Mouse (Mus musculus) limb, embryonic 11.5 days (tissue): Measurements from ENCODE around the gene Dock9. TPM values are rescaled to one million over a fixed set of nuclear protein-coding genes. Genes with fewer than 3 reads are reported as not detected.

Source experiments
- ATAC-seq: fragments of 200-750 bp; cut with Nextera tagmentation; 2 replicates; pipeline ENCODE4 v1.8.0; 2017; ENCODE audit warnings: low read depth; ENCODE audit not compliant: insufficient number of reproducible peaks, low FRiP score, low TSS enrichment
- DNase-seq: peaks from one replicate; pipeline ENCODE4 v3.0.0-alpha.2; 2015; ENCODE audit warnings: low spot score
- H3K27ac ChIP-seq: fragments of 300-500 bp; sonication (generic); replicated peaks from 2 replicates; pipeline ENCODE4 v1.5.1; 2014; ENCODE audit warnings: low read depth, mild to moderate bottlenecking, low read length
- H3K27me3 ChIP-seq: fragments of 300-500 bp; sonication (generic); 2 replicates; pipeline ENCODE4 v1.6.1; 2014; ENCODE audit warnings: mild to moderate bottlenecking, low read length, mixed read lengths; ENCODE audit not compliant: control insufficient read depth, insufficient read depth
- H3K36me3 ChIP-seq: fragments of 300-500 bp; sonication (generic); 2 replicates; pipeline ENCODE4 v1.6.1; 2014; ENCODE audit warnings: mild to moderate bottlenecking, low read length, moderate library complexity, mixed read lengths; ENCODE audit not compliant: control insufficient read depth, insufficient read depth
- H3K4me1 ChIP-seq: fragments of 300-500 bp; sonication (generic); 2 replicates; pipeline ENCODE4 v1.6.1; 2014; ENCODE audit warnings: low read length, mixed read lengths; ENCODE audit not compliant: control insufficient read depth, insufficient read depth
- H3K4me2 ChIP-seq: fragments of 300-500 bp; sonication (generic); 2 replicates; pipeline ENCODE4 v1.6.1; 2014; ENCODE audit warnings: low read depth, mild to moderate bottlenecking, moderate library complexity; ENCODE audit not compliant: severe bottlenecking
- H3K4me3 ChIP-seq: fragments of 300-500 bp; sonication (generic); 2 replicates; pipeline ENCODE4 v1.5.1; 2014; ENCODE audit warnings: low read depth, low read length
- H3K9ac ChIP-seq: fragments of 300-500 bp; sonication (generic); 2 replicates; pipeline ENCODE4 v1.6.1; 2014; ENCODE audit warnings: mild to moderate bottlenecking, low read length
- H3K9me3 ChIP-seq: fragments of 300-500 bp; sonication (generic); 2 replicates; pipeline ENCODE4 v1.6.1; 2016; ENCODE audit warnings: low read length; ENCODE audit not compliant: control insufficient read depth
- WGBS: fragments of 180-500 bp; shearing (Covaris S2); extraction: QIAGEN DNeasy Blood & Tissue Kit; methylation state at CpG from one replicate; pipeline ENCODE4 v1.1.7; 2014; 5-methylcytosine and 5-hydroxymethylcytosine counted together
- polyA plus RNA-seq: library from polyadenylated mRNA; unstranded; fragments of >200 nt; fragmentation: Nextera tagmentation; extraction: Ambion mirVana; gene quantifications from 2 replicates; pipeline ENCODE4 v1.2.1, GENCODE M21; 2014

Gene Dock9
- polyA plus RNA-seq, 1 experiment from 2014 or later = 5.8 TPM

DNA sequence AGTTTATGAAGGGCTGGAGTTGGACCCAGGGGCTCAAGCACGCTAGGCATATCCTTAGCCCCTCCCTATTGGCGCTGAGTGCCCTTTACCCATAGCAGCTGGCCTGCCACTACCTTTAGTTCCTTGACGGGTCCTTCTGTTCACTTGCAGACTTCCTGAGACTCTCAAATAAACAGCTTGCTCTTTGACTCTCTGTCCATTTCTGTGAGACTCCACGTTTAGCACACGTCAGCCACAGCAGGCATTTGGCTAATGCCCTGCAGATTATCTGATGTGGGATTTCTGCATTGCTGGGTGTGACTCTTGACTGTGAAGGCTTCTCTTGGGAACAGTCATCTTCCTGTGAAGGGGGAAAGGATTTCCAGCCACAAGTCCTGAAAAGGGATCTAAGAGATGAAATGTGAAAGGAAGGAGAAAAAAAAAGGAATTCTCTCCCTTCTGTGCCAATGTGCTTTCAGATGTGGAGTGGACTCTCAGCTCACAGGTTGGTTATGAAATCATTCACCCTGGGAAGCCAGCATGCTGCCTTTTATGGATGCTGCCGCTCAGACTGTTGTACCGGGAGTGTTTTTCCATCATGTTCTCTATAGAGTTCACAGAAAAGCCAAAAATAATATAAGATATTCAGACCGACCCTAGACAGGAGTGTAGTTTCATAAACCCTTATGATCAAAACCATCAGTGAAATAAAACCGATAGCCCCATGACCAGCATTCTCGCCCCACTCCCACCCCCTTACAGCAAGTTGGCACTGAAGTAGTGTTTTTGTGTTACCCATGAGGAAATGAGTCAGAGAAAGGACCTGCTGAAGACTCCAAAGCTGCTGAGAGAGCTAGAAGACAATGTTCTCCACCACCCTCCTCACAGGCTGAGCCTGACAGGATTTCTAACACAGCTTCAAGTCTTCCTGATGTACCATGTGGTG is 28.1 kb upstream of the Dock9 start:
- ATAC-seq (no peak), DNase-seq (no peak)
- Histone ChIP-seq H3K36me3 (no peaks in the 10 kb centered on the region), H3K9me3 (no peaks in the 10 kb centered on the region), H3K4me2 (no peak overlapping the region), H3K27me3 (no peaks in the 10 kb centered on the region), H3K4me1 (0 out of 2 replicates have a peak, but pooled peaks cover 6% of the 10 kb centered on the region), H3K27ac (no peak overlapping the region), H3K9ac (no peak overlapping the region), H3K4me3 (no peak overlapping the region)
- 74% methylated on average over 10 of the region's 10 CpGs for WGBS

DNA sequence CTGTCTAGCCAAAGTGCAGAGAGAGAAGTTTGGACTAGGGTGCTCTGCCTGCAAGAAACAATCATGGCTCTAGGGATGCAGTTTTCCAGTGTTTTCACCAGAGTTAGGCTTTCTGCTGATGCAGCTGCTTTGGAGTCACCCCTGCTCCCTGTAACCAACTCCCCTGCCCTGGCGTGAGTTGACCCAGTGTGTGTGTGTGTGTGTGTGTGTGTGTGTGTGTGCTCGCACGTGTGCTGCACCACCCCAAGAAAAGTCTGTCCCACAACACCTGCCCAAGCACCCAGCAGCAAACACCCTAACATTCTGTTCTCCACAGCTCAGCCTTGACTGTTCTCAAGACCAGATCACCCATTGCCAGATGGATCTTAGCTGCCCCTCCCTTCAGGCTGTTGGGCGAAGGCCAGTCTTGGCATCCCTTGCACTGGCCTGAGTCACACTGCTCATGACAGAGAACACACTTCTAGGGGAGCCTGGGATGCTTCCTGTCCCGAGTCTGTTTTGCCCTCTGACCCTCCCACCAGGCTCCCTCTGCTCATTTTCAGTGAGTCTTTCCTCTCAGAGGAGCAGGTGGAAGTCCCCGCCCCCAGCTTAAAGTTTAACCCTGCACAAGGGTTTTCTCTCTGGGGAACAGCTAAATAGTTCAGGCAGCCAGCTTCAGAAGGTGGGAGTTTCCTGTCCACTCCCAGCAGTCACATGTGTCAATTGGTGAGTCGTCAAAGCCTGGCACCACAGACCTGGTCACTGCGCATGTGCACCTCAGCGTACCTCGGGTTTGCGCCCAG is 26.9 kb upstream of the Dock9 start:
- Histone ChIP-seq H3K27me3 (no peaks in the 10 kb centered on the region), H3K36me3 (no peaks in the 10 kb centered on the region), H3K9ac (no peak overlapping the region), H3K4me2 (no peak overlapping the region), H3K4me3 (no peak overlapping the region), H3K27ac (no peak overlapping the region), H3K4me1 (0 out of 2 replicates have a peak, but pooled peaks cover 6% of the 10 kb centered on the region), H3K9me3 (no peaks in the 10 kb centered on the region)
- ATAC-seq (no peak), DNase-seq (peak; percentile 27)
- WGBS = 72% methylated on average over 11 of the region's 11 CpGs

DNA sequence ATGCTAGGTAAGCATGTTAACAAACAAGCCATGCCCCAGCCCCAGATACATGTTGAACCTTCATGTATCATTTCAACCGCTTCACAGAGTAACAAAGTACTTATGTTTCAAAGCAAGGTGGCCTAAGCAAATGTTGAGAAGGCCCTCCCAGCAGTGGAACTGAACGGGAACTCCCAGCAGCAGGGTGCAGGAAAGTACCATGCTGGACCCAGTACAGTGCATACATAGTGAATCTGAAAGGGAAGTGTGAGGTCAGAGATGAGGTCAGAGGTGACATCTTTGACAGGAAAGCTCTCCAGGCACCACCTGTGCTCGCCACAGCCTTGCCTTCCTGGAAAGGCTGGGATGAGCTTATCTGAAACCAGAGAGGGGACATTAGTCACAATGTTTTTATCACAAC is 25.4 kb upstream of the Dock9 start:
- no peaks in the 10 kb centered on the region for H3K36me3 ChIP-seq
- H3K27me3 ChIP-seq = no peaks in the 10 kb centered on the region
- DNase-seq (no peak), ATAC-seq (no peak)
- H3K4me2 ChIP-seq = no peak overlapping the region
- no peak overlapping the region for H3K9ac ChIP-seq
- H3K27ac ChIP-seq = no peak overlapping the region
- 67% methylated on average over 3 of the region's 3 CpGs for WGBS
- H3K9me3 ChIP-seq = no peaks in the 10 kb centered on the region
- H3K4me1 ChIP-seq = 0 out of 2 replicates have a peak, but pooled peaks cover 6% of the 10 kb centered on the region
- no peak overlapping the region for H3K4me3 ChIP-seq

DNA sequence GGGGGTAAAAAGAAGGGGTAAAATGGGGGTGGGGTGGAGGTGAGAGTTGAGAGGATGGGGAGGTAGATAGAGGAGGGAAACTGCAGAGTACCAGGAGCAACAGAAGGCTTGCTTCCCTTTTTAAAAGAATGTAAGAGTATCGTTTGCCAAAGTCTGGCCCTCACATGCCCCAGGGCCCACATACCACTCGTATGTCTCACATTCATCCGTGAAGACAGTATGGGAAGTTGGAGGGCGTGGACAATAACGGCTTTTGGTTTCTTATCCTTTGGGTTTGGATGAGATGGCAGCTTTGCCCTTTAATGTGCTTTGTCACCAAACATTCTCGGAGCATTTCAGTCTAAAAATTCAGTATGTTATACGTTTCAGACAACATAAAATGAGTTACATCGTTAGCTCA is 24.9 kb upstream of the Dock9 start:
- ATAC-seq (no peak), DNase-seq (no peak)
- 0 out of 2 replicates have a peak, but pooled peaks cover 6% of the 10 kb centered on the region for H3K4me1 ChIP-seq
- no peak overlapping the region for H3K27ac ChIP-seq
- no peak overlapping the region for H3K9ac ChIP-seq
- H3K4me3 ChIP-seq = no peak overlapping the region
- 78% methylated on average over 8 of the region's 8 CpGs for WGBS
- H3K4me2 ChIP-seq = no peak overlapping the region
- no peaks in the 10 kb centered on the region for H3K9me3 ChIP-seq
- no peaks in the 10 kb centered on the region for H3K36me3 ChIP-seq
- no peaks in the 10 kb centered on the region for H3K27me3 ChIP-seq

DNA sequence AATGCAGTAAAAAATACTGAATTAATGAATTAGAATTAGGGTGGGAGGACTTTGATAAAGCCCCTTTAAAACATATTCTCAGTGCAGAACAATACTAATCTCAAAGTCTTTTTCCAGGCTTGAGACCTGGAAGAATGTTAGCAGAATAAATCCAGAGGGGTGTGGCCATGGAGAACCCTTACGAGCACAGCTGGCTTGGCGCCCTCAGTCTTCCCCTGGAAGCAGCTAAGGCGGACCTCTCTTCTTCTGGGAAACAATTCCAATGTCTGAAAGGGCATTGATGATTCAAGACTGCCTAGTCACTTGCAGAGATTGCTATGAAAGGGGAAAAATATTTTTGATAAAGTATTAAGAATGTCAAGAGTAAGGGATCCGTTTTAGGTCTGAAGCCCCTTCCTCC is 9.2 kb upstream of the Dock9 start:
- no peaks in the 10 kb centered on the region for H3K27me3 ChIP-seq
- no peak overlapping the region for H3K4me2 ChIP-seq
- no peak overlapping the region for H3K9ac ChIP-seq
- no peak overlapping the region for H3K4me3 ChIP-seq
- H3K36me3 ChIP-seq = no peaks in the 10 kb centered on the region; the same call in 1 of the 2 replicates
- WGBS = 68% methylated on average over 4 of the region's 4 CpGs
- H3K4me1 ChIP-seq = no peaks in the 10 kb centered on the region
- no peaks in the 10 kb centered on the region for H3K9me3 ChIP-seq
- no peak for DNase-seq
- no peak overlapping the region for H3K27ac ChIP-seq
- no peak for ATAC-seq

DNA sequence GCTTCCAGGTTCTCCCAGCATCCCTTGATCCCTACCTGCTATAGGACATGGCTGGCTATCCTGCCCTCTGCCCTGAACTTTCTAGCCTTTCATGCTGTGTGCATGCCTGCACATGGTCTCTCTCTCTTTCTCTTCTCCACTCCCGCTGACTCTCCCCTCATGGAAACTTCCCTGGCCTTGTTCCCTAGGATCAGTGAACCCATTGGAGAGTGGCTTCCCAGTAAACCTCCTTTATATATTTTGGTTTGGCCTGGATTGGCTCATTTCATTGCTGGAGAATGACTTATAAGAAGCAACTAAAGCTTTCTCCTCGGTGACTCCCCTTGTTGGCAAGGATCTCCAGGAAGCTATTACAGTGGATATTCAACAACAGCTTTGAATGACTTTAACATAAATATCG is 8.7 kb upstream of the Dock9 start:
- Histone ChIP-seq H3K27me3 (no peaks in the 10 kb centered on the region), H3K4me2 (no peak overlapping the region), H3K9ac (no peak overlapping the region), H3K36me3 (no peaks in the 10 kb centered on the region; the same call in 1 of the 2 replicates), H3K4me1 (no peaks in the 10 kb centered on the region), H3K9me3 (no peaks in the 10 kb centered on the region), H3K4me3 (no peak overlapping the region), H3K27ac (no peak overlapping the region)
- ATAC-seq (no peak), DNase-seq (no peak)
- WGBS = 73% methylated on average over 3 of the region's 3 CpGs

DNA sequence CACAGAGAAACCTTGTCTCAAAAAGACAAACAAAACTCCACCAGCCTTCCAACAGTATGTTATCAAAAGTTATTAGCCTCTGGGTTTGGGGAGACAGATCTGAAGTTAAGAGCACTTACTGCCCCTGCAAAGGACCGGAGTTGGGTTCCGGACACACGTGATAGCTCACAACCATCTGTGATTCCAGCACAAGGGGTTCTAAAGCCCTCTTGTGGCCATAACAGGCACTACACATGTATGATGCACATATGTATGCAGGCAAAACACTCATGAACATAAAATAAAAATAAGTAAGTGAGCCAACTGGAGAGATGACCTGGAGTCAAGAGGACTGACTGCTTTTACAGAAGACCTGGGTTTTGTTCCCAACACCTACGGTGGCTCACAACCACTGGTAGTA is 6.8 kb upstream of the Dock9 start:
- Histone ChIP-seq H3K4me3 (no peak overlapping the region), H3K4me1 (no peaks in the 10 kb centered on the region), H3K9me3 (no peaks in the 10 kb centered on the region), H3K36me3 (no peaks in the 10 kb centered on the region; the same call in 1 of the 2 replicates), H3K27me3 (no peaks in the 10 kb centered on the region), H3K27ac (no peak overlapping the region), H3K9ac (no peak overlapping the region), H3K4me2 (no peak overlapping the region)
- no peak for DNase-seq
- WGBS = 87% methylated on average over 4 of the region's 4 CpGs
- no peak for ATAC-seq

DNA sequence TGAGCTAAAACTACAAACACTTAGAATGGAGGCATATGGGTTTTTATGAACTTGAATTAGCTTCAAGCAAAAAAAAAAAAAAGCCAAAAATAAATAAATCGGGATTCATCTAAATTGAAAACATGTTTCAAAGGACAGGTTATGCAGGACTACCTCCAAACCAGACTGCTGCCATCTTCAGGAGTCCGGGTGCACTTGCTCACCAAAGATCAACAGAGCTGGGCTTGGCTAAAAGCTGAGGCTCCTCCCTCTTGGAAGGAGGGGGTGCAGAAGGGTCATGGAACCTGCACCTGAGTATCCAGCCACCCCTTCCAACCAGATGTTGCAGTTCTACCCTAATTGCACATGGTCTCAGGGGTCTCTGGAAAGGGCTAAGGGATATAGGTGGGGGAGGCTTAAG is 3.3 kb upstream of the Dock9 start:
- Histone ChIP-seq H3K4me1 (peaks cover 3% of the 10 kb centered on the region; the same call in 1 of the 2 replicates), H3K4me3 (no peak overlapping the region), H3K36me3 (no peaks in the 10 kb centered on the region; the same call in 1 of the 2 replicates), H3K9me3 (no peaks in the 10 kb centered on the region), H3K27me3 (peaks cover 10% of the 10 kb centered on the region), H3K9ac (no peak overlapping the region), H3K27ac (no peak overlapping the region), H3K4me2 (no peak overlapping the region)
- ATAC-seq (no peak), DNase-seq (no peak)
- WGBS = 17% methylated on average over 2 of the region's 2 CpGs
